Mouse (Mus musculus) heart, postnatal 14 days (tissue): ENCODE results near the gene Gm45015. TPM values are rescaled to one million over a fixed set of nuclear protein-coding genes. Genes with fewer than 3 reads are reported as not detected.
"Not testable (repeated sequence)": the region's sequence is repeated elsewhere in the genome, so short reads cannot be mapped to it uniquely, and the experiment has no call there.

Source experiments
- DNase-seq, 2 experiments: peaks; one replicate each; pipeline ENCODE4 v3.0.0; 2021 to 2022
- intact Hi-C: fragments of 180-260 bp; cut with DNase I; formaldehyde crosslinking; loops from one replicate; pipeline ENCODE4 v1.15.1; 2025
- long read RNA-seq, 2 experiments: library from polyadenylated mRNA; stranded (forward); transcript quantifications; one replicate each; pipeline ENCODE4 v2.0.0; 2021
- total RNA-seq, 2 experiments: library from RNA; stranded (reverse); gene quantifications; 2 replicates each; pipeline ENCODE4 v1.2.3; 2021

Gene Gm45015
- not detected for total RNA-seq
- long read RNA-seq, experiment 1 = 0 reads
- long read RNA-seq, experiment 2 = 0 reads

DNA sequence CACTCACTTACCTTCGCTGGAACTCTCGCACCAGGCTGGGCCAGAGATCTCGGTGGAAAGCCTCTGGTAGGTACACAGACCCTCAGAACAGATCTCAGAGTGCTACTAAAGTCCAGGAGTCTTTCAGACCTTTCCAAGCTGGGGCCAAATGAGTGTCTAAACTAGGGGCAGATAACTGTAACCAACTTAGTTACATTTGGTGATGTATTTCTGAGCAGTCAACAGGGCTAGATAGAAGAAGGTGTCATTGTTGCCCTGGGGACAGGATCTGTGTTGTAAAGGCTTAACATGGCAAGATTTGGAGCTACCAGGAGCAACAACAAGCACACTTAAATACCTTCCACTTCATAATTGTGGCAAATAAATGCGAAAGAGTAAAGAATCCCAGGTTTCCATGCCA, at the start of gene Gm45015:
Gene Gm45015 (minus strand): TSS at position 101 of the 400 bp plus-strand sequence.
- no peak for DNase-seq
- intact Hi-C loops = no loop called here

DNA sequence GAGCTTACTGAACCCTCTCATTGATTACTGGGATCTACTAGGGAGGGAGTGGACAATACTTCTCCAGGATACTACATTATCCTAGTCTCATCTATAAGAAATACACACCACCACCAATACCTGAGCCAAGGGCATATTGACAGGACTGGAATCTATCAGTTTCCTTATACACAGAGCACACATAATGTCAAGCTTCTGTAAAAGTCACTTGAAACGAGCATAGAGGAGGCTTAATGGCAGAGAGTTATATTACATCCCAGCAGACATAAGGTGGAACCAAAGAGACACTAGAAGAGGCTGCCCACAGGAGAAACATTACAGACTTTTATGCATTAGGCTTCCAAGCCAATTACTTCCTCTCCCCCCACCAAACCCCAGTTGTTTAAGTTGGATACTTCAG, 48.3 kb upstream of the Gm45015 start:
- intact Hi-C loops = no loop called here
- DNase-seq = no peak

DNA sequence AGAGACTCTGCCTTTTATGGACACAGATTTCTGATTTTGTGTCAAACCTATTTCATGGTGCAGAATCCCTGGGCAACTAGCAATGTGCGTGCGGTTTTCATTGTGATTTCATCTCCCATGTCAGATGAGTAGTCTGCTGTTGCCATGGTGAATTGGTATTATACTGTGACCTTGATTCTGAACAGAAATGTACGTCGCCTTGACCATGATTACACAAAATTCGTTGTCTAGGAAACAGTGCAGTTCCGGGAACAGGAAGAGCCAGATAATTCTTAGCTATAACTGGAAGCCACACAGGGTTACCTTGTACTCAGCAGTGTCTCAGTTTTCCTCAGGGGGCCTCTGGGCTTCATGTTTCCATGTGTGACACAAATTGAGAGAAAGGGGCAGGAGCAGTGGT, 47.8 kb upstream of the Gm45015 start:
- intact Hi-C loops = no loop called here
- no peak for DNase-seq

DNA sequence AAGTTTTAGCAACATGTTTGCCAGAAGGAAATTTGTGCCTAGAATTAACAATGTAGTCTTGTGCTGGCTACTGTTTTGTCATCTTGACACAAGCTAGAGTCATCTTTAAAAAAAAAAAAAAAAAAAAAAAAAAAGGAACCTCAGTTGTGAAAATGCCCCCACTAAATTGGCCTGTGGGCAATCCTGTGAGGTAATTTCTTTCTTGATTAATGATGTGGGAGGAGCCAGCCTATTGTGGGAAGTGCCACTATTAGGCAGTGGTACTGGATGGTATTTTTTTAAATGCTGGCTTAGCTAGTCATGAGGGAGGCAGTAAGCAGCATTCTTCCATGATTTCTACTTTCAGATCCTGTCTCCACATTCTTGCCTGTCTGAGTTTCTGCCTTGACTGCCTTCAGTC, 26.7 kb upstream of the Gm45015 start:
- DNase-seq = no peak
- intact Hi-C loops = no loop called here

DNA sequence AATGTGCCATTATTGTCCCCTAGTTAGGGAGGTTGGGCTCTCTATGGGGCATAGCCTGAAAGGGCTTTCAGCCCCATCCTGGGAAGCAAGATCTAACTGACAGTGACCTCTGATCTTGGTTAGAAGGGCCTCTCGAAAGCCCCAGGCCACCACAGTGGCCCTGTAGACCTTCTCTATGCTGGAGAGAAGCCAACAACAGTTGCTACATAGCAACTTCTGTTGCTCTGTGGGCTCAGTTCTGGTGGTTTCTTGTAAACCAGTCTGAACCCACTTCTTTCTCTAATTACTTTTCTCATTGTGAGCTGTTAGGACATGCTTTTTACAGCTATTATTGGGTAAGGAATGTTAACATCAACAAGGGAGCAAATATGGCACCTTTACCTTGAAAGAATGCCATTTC, 20.1 kb upstream of the Gm45015 start:
- DNase-seq = no peak
- intact Hi-C loops = no loop called here

DNA sequence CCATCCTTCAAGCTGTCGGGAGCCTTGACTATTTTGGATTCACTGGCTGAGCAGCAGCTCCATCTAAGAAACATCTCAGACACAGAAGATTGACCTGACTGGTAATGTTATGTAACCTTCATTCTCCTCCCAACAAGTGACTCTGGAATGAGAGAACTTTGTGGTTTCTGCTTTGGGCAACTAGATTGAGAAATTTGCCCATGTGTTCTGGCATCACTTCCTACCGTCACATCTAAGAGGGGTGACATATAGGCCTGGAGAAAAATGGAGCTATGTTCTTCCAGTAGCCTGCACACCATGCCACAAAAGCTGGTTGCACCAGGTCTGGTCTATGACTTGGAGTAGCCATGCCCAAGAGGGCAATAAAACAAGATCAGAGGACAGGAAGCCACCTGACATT, 19.5 kb upstream of the Gm45015 start:
- no peak for DNase-seq
- intact Hi-C loops = no loop called here

DNA sequence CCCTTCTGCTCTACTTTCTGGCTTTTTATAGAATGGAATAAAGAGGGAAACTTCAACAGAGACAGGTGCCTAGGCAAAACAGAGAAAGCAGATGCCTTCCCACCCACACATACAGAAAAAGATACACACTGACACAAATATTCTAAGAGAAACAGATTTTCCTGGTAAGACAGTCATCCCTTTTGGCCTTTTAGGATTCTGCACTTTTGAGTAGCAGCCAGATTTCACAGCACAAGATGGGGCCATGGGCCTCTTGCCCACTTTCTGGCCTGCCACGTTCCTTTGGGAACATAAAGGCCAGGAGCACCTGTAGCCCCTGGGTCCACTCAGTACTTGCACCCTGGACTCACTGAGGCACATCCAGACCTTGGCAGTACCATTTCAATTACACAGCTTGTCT, 7.7 kb upstream of the Gm45015 start:
- no peak for DNase-seq
- intact Hi-C loops = loop anchor here (10.0 kb wide), 1 partner anchor 120 kb away; the partner anchor contains the start of gene F8a

DNA sequence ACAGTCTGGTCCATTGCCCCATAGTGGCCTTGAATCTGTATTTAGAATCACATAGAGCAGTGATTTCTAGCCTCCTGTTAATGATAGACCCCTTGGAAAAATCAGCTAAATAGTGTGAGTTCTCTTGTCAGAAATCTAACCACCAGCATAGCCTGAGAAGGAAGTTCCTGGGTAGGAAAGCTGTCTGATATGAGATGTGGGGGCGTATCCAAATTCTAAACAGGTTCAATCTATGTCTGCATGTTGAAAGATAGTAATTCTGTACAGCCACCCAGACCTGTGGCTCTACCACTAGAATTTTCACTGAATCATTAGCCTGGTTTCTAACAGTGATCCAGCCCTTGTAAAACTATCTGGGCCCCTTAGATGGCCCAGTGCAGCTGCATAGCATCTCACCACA, 7.2 kb upstream of the Gm45015 start:
- no peak for DNase-seq
- intact Hi-C loops = loop anchor here (10.0 kb wide), 1 partner anchor 119 kb away; the partner anchor contains the start of gene F8a

DNA sequence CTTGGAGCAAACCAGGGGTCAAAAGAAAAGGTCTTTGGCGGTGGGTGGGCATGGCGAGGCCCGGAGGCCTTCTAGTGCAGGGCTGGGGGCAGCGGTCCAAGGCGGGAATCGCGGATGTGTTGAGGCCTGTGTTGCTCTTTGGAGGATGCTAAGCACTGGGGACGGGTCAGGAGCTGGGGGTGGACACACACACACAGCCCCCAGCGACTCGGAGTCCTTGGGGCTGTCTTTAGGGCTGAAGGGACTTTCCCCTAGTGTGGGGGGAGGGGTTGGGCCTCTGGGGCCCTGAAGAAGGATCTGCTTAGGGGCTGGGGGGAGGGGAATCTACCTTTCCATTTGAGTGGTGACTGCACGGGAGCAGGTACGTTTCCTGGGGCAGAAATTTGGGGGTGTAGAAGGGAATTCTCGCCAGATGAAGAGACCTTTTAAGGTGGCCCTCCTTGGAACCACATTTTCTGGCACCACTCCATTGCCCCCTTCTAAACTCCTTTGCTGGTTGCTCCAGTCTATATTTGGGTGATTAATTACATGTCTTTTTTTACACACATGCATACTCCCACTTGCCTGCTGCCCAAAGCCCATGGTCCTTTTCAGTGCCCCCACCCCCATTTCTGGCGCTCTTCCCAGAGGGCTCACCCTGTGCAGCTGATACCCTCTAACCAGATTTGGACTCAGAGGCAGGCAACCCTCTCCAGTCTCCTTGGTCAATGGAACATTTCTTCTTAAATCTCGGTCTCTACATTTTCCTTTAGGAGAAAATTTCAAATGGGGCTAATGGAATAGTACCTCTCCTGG, 6.5 kb upstream of the Gm45015 start:
- DNase-seq = peak; percentile 9 to 21

DNA sequence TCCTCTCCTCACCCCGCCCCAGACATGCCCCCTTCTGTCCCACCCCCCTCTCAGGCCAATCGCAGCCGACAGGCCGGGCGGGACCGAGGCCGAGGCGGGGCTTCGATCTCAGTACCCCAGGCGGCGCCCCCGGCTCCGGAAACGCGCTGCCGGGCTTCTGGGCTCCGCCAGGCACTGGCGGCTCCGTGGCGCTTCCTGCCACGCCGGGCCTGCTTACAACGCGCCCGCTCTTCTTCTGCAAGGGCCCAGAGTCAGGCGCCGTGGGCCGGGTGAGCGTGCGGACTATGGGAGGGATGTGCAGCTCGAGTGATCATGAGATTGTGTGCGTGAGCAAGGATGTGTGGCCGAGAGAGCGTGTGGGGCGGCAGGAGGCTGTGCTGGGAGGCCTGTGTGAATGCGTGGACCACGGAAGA, 5.8 kb upstream of the Gm45015 start, which contains the start of gene Zfp275:
Gene Zfp275 (plus strand): TSS at position 139 of the 413 bp plus-strand sequence.
- DNase-seq = peak; percentile 77 to 81
- intact Hi-C loops = loop anchor here (10.0 kb wide), 1 partner anchor 118 kb away; the partner anchor contains the start of gene F8a

More for the DNA sequence above, 6.5 kb upstream of the Gm45015 start:
- intact Hi-C loops = loop anchor here (10.0 kb wide), 1 partner anchor 118 kb away; the partner anchor contains the start of gene F8a

DNA sequence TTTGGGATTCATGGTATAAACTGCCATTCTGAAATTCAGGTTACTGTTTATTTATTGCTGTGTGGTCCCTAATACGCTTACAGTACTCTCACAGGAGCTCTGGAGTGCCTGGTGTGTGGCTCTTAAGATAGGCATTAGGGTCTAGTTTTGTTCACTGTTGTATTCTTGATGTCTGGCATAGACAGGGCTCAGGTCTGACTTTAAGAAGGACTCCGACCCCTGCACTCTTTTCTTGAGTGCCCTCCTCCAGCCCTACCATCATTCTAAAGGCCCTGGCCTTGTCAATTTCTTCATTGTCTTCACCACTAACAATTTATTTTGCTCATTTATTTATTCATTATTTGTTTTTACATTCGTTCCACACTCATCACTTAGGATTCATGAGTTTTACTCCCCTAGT, 5.4 kb upstream of the Gm45015 start:
- intact Hi-C loops = loop anchor here (10.0 kb wide), 1 partner anchor 117 kb away; the partner anchor contains the start of gene F8a
- no peak for DNase-seq

DNA sequence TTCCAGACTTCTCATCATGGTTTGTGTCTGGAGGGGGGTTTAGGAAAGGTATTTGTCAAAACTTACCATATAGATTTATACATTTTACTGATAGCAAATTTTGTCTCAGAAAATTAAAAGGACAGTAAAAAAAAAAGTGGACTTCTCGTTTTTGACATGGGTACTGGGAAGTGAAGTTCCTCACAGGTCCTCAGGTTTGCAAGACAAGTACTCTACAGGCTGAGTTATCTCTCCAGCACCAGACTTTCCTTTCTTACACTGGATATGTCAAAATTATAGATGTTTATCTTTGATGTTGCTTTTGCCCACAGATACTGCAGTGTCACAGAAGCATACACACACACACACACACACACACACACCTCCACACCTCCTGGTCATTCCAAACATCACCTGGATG, 4.8 kb upstream of the Gm45015 start:
- no peak for DNase-seq
- intact Hi-C loops = loop anchor here (10.0 kb wide), 1 partner anchor 117 kb away; the partner anchor contains the start of gene F8a

DNA sequence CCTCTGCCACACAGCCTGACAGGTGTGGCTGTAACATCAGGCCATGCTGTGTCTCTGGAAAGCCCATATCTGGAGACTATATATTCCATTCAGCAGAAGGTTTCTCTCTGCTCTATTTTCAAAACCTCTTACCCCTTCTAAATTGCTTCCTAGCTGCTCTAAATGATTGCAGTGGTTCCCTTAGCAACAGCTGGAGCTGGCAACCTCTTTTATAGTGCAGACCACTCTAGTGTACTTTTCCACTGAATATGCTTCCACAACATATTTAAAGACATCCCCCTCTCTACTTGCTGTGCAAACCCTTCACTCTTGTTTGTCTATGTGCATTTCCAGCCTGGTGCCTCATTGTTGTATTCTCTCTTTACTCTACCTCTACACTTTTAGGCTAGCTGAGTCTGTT, 3.1 kb downstream of the Gm45015 start:
- intact Hi-C loops = no loop called here
- no peak for DNase-seq

DNA sequence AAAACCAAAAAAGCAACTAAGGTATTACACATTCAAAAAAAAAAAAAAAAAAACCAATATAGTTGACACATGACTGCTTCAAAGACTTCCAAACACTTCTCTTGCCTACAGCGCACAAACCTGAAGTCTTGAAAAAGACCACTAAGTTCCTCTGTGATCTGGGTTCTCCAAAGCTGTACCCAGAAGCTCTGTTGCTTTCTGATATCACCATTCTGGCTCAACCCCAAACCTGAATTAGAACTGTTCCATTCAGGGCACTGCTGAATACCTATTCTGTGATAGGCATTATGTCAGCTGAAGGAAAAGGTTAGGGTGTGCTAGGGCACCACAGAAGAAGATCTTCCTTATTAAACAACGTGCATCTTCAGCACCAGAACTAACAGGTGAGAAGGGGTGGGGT, 9.4 kb downstream of the Gm45015 start:
- no peak for DNase-seq
- intact Hi-C loops = no loop called here

DNA sequence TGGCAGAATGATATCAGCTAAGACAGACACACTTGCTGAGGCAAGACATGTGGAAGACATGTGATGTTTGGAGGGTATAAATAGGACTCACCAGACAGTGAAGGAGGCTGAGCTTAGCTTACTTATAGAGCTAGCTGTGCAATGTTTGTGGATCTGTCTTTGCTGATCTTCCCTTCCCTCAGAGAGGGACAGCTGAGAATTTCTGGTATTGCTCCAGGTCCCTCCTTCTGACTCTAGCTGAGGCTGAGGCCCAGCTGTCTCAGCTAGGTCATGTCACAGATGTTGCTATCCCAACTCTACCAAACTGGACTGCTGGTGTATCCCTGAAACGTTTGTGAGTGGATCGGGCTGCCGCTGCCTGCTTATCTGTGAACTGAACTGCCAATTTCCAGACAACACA, 15.6 kb downstream of the Gm45015 start:
- no peak for DNase-seq
- intact Hi-C loops = no loop called here

DNA sequence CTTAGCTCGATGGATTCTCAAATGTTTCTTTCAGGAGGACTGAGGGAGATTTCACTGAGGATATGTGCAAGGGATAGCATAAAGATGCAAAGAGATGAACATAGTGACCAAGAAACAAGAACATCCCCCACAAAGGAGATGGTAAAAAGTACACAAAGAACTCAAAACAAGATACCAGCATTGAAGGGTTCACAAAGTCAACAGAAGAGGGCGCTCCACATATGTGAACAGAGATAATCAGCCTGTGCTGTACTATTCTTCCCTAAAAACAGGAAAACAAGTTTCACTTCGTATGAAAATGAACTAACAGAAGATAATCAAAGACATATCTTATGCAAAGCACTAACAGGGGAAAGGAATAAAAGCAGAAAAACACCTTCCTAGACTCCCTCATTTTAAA, 24.1 kb downstream of the Gm45015 start:
- intact Hi-C loops = loop anchor here (5.0 kb wide), 2 partner anchors 120 to 180 kb away; no protein-coding TSS in a partner anchor
- DNase-seq = peak; percentile 1 to 29

DNA sequence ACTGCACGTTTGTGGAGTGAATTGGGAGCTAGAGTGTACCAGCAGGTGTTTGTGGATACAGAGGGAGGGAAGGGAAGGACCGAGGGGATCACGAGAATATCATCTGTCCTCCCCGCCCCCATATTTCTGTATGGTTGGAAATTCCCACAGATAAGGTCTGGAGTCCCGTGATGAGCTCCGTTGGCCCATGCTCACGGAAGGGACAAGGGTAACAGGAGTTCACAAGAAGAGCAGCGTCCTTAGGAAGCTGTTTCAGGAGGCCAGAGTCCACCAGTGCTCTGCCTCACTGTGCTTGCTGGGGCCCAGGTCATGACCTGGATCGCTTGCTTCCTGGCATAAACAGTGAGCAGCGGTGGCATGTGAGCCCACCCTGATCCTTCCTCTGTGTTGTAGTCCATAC, 40.9 kb downstream of the Gm45015 start:
- intact Hi-C loops, DNase-seq: not testable (repeated sequence)

DNA sequence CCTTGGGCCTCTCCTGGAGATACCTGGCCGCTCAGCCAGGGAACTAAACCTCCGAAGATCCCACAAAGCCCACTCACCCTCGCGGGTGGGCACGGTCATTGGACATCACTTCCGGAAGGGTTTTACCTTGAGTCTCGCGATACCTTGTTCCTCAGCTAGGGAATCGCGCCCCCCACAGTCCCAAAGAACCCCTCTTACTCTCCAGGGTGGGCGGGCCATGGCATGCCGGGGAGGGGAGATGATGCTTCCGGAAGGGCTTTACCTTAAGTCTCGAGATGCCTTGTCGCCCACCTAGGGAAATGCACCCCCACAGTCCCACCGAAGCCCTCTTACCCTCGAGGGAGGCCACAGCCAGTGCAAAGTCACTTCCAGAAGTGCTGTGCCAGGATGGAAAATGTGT, 43.8 kb downstream of the Gm45015 start, which contains the start of the genes Xlr5a and Xlr5c:
Gene Xlr5a (minus strand): TSS at position 101 of the 400 bp plus-strand sequence.
Gene Xlr5c (minus strand): TSS at position 101 of the 400 bp plus-strand sequence.
- DNase-seq, intact Hi-C loops: not testable (repeated sequence)
